Mouse (Mus musculus) embryonic facial prominence, embryonic 10.5 days (tissue): ENCODE data around the gene Bicdl2. TPM values are rescaled to one million over a fixed set of nuclear protein-coding genes. Genes with fewer than 3 reads are reported as not detected.

Source experiments
- DNase-seq: peaks from one replicate; pipeline ENCODE4 v3.0.0-alpha.2; 2017; ENCODE audit warnings: low spot score
- H3K27ac ChIP-seq: fragments of 300-500 bp; sonication (generic); replicated peaks from 2 replicates; pipeline ENCODE4 v1.5.1; 2016; ENCODE audit warnings: mild to moderate bottlenecking
- H3K27me3 ChIP-seq: fragments of 300-500 bp; sonication (generic); replicated peaks from 2 replicates; pipeline ENCODE4 v1.6.1; 2016; ENCODE audit warnings: low read depth, mild to moderate bottlenecking; ENCODE audit not compliant: poor library complexity, severe bottlenecking
- H3K36me3 ChIP-seq: fragments of 300-500 bp; sonication (generic); replicated peaks from 2 replicates; pipeline ENCODE4 v1.6.1; 2016; ENCODE audit warnings: mild to moderate bottlenecking, moderate library complexity
- H3K4me1 ChIP-seq: fragments of 300-500 bp; sonication (generic); 2 replicates; pipeline ENCODE4 v1.6.1; 2016
- H3K4me3 ChIP-seq: fragments of 300-500 bp; sonication (generic); 2 replicates; pipeline ENCODE4 v1.5.1; 2016; ENCODE audit warnings: mild to moderate bottlenecking, moderate library complexity
- H3K9me3 ChIP-seq: fragments of 300-500 bp; sonication (generic); 2 replicates; pipeline ENCODE4 v1.6.1; 2016; ENCODE audit warnings: mild to moderate bottlenecking
- WGBS: fragments of 180-500 bp; shearing (Covaris S2); methylation state at CpG from one replicate; pipeline ENCODE4 v1.1.7; 2016; 5-methylcytosine and 5-hydroxymethylcytosine counted together
- polyA plus RNA-seq: library from polyadenylated mRNA; unstranded; fragments of >200 nt; fragmentation: Nextera tagmentation; extraction: Ambion mirVana; gene quantifications from 2 replicates; pipeline ENCODE4 v1.2.1, GENCODE M21; 2016

The Bicdl2 gene
- polyA plus RNA-seq, 1 experiment from 2014 or later, result 0.85 TPM

DNA sequence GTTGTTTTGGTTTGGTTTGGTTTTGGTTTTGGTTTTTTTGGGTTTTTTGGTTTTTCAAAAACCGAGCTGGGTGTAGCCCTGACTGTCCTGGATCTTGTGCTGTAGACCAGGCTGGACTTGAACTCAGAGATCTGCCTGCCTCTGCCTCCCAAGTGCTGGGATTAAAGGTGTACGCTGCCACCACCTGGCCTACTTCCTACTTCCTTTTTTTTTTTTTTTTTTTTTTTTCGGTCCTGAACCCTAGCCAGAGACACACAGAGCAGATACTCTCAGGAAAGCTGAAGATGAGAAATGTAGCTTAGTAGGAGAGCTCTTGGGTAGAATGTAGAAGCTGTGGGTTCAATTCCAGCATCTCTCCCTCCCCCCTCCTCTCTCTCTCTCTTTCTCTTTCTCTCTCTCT lies 1.9 kb upstream of the Bicdl2 start:
- no peaks in the 10 kb centered on the region for H3K36me3 ChIP-seq
- no peak overlapping the region for H3K27ac ChIP-seq
- H3K4me1 ChIP-seq, result peaks cover 12% of the 10 kb centered on the region
- H3K27me3 ChIP-seq, result peaks cover 48% of the 10 kb centered on the region
- DNase-seq, result no peak
- H3K9me3 ChIP-seq, result no peaks in the 10 kb centered on the region
- WGBS, result 79% methylated on average over 3 of the region's 3 CpGs
- no peak overlapping the region for H3K4me3 ChIP-seq

DNA sequence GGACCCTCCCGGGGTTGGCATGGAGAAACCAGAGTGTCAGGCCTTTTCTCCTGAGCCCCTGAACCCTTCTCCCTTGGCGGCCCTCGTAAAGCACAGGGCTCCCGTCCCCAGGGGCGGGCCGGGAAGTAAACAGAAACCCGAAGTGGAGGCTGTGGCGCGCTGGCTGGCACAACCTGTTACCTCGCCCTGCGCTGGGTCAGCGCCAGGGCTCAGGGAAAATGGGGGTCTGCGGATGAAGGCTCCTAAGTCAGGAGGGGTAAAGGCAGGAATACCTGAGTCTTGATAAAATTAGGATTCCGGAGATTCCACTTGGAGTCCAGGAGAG lies 532 bp downstream of the Bicdl2 start:
- DNase-seq, result no peak
- H3K9me3 ChIP-seq, result no peaks in the 10 kb centered on the region
- 4% methylated on average over 14 of the region's 14 CpGs for WGBS
- H3K27ac ChIP-seq, result no peak overlapping the region
- H3K36me3 ChIP-seq, result 0 out of 2 replicates have a peak, but pooled peaks cover 4% of the 10 kb centered on the region
- peaks cover 52% of the 10 kb centered on the region for H3K27me3 ChIP-seq
- H3K4me1 ChIP-seq, result peaks cover 26% of the 10 kb centered on the region
- peak overlapping the region; percentile 38 for H3K4me3 ChIP-seq

- H3K27ac ChIP-seq, result no peak overlapping the region
- H3K9me3 ChIP-seq, result no peaks in the 10 kb centered on the region
- H3K4me3 ChIP-seq, result no peak overlapping the region
- peak; percentile 50 for DNase-seq
- H3K4me1 ChIP-seq, result peaks cover 30% of the 10 kb centered on the region
- peaks cover 10% of the 10 kb centered on the region for H3K36me3 ChIP-seq
- WGBS, result 4% methylated on average over 9 of the region's 9 CpGs
- peaks cover 52% of the 10 kb centered on the region for H3K27me3 ChIP-seq
Observed at GRCm38 (mm10) chr17:23661526-23661925, 1.2 kb downstream of the Bicdl2 start.

- no peak overlapping the region for H3K27ac ChIP-seq
- DNase-seq, result peak; percentile 51
- H3K9me3 ChIP-seq, result no peaks in the 10 kb centered on the region
- H3K27me3 ChIP-seq, result peaks cover 43% of the 10 kb centered on the region
- H3K36me3 ChIP-seq, result peaks cover 41% of the 10 kb centered on the region
- 10% methylated on average over 5 of the region's 5 CpGs for WGBS
- H3K4me1 ChIP-seq, result peaks cover 30% of the 10 kb centered on the region
- no peak overlapping the region for H3K4me3 ChIP-seq
Observed at GRCm38 (mm10) chr17:23664556-23665021, 4.3 kb downstream of the Bicdl2 start.

- no peak overlapping the region; the same call in 1 of the 2 replicates for H3K27ac ChIP-seq
- H3K36me3 ChIP-seq, result peaks cover 50% of the 10 kb centered on the region
- peaks cover 34% of the 10 kb centered on the region for H3K27me3 ChIP-seq
- no peak for DNase-seq
- H3K9me3 ChIP-seq, result no peaks in the 10 kb centered on the region
- no peak overlapping the region for H3K4me3 ChIP-seq
- H3K4me1 ChIP-seq, result peaks cover 27% of the 10 kb centered on the region
- WGBS, result 77% methylated on average over 14 of the region's 14 CpGs
Observed at GRCm38 (mm10) chr17:23665511-23665910, 5.2 kb downstream of the Bicdl2 start.

DNA sequence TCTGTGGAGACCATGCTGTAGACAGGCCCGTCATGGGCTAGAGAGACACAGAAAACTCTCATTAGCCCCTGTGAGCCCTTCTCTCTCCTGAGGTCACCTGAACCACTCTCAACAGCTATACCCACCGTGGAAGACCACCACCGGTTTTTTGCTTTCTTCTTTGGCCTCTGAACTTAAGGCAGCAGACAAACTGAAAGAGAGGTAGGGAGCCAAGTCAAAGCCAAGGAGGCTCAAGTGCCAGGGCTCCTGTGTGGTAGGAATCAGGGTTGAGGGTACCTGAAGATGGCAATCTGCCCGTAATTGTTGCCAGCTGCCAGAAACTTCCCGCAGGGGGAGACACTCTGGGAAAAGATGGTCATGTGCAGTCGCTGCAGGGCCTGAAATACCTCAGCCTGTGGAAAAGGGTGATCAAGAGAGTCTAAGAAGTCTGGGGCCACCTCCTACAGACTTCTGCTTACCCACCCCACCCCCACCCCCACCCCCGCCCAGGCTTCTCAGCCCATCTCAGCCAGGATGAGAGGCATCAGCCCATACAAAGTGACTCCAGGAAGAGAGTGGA lies 10.3 kb downstream of the Bicdl2 start:
- peaks cover 15% of the 10 kb centered on the region for H3K27me3 ChIP-seq
- H3K4me3 ChIP-seq, result no peak overlapping the region
- DNase-seq, result no peak
- H3K27ac ChIP-seq, result no peak overlapping the region
- WGBS, result 85% methylated on average over 7 of the region's 7 CpGs
- H3K9me3 ChIP-seq, result no peaks in the 10 kb centered on the region
- peaks cover 40% of the 10 kb centered on the region for H3K4me1 ChIP-seq
- peaks cover 50% of the 10 kb centered on the region for H3K36me3 ChIP-seq

DNA sequence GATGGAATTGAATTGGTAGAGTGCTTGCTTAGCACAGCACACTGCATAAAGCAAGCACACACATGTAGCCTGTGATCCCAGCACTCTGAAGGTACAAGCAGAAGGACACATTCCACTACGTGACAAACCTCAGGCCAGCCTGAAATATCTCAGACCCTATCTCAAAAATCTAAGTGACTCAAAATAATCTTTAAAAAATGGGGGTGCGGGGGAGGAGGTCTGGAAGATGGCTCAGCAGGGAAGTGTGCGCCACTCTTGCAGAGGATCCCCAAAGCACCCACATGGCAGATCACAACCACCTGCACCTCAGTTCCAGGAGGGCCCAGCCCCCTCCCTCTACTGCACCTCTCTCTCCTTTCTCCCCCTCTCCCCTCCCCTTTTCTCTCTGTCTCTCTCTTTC lies 11.2 kb downstream of the Bicdl2 start:
- H3K27ac ChIP-seq, result no peak overlapping the region
- H3K4me3 ChIP-seq, result no peak overlapping the region
- H3K36me3 ChIP-seq, result peaks cover 43% of the 10 kb centered on the region
- WGBS, result 90% methylated on average over 3 of the region's 3 CpGs
- no peaks in the 10 kb centered on the region for H3K9me3 ChIP-seq
- peaks cover 24% of the 10 kb centered on the region for H3K27me3 ChIP-seq
- no peak for DNase-seq
- H3K4me1 ChIP-seq, result peaks cover 43% of the 10 kb centered on the region

GRCm38 (mm10) chr17:23672761-23673160 lies 12.5 kb downstream of the Bicdl2 start:
- Histone ChIP-seq H3K36me3 (peaks cover 31% of the 10 kb centered on the region), H3K4me3 (peak overlapping the region; percentile 71), H3K4me1 (peaks cover 55% of the 10 kb centered on the region)

GRCm38 (mm10) chr17:23673424-23674073 lies 13.2 kb downstream of the Bicdl2 start, which contains the start of the genes Hcfc1r1 and Thoc6:
Gene Hcfc1r1 (plus strand): TSS chr17:23673596.
Gene Thoc6 (minus strand): TSS chr17:23673882.
- Histone ChIP-seq H3K4me3 (peak within 1 kb of the TSS; percentile 71), H3K27me3 (peaks cover 42% of the 10 kb centered on the region), H3K27ac (peak within 1 kb of the TSS; percentile 92), H3K4me1 (peaks cover 56% of the 10 kb centered on the region), H3K36me3 (peaks cover 23% of the 10 kb centered on the region), H3K9me3 (no peaks in the 10 kb centered on the region)
- under 1% methylated on average over 45 of the region's 45 CpGs for WGBS
- DNase-seq, result peak; percentile 94

More at GRCm38 (mm10) chr17:23672761-23673160, 12.5 kb downstream of the Bicdl2 start:
- Histone ChIP-seq H3K9me3 (no peaks in the 10 kb centered on the region), H3K27ac (no peak overlapping the region), H3K27me3 (peaks cover 34% of the 10 kb centered on the region)
- 72% methylated on average over 3 of the region's 3 CpGs for WGBS
- DNase-seq, result no peak

DNA sequence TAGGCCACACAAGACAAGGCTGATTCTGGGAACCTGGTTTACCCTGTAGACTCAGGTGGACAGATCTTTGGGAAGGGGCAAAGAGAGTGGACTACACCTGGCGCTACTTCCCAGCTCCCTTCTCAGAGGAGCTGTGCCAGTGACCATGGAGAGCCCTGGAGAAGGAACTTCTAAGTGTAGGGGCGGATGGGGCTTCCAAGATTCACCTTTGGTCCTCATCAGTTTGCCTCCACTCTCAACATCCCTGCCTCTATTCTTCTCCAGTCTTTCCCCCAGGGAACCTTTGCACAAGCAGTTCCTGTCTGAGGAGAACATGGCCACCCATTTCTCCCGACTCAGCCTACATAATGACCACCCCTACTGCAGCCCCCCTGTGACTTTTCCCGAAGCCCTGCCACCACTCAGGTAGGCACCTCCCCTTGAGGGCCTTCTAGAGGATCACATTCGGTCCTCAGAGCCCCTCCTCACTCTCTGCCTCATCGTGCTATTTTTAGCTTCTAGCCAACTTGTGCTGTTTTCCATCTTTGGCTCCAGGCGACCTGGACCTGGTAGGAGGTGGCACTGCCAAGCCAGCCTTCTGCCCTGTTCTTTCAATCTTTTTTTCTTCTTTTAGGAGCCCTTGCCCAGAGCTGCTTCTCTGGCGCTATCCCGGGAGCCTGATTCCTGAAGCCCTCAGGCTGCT lies 14.1 kb downstream of the Bicdl2 start:
- Histone ChIP-seq H3K27me3 (peaks cover 51% of the 10 kb centered on the region), H3K9me3 (no peaks in the 10 kb centered on the region), H3K4me1 (peaks cover 60% of the 10 kb centered on the region), H3K4me3 (peak overlapping the region; percentile 71), H3K27ac (peak overlapping the region; percentile 92), H3K36me3 (peaks cover 14% of the 10 kb centered on the region)
- WGBS, result 38% methylated on average over 9 of the region's 9 CpGs
- DNase-seq, result no peak

- H3K9me3 ChIP-seq, result no peaks in the 10 kb centered on the region
- peaks cover 62% of the 10 kb centered on the region for H3K4me1 ChIP-seq
- H3K27me3 ChIP-seq, result peaks cover 58% of the 10 kb centered on the region
- no peak overlapping the region for H3K27ac ChIP-seq
- peaks cover 7% of the 10 kb centered on the region for H3K36me3 ChIP-seq
- 33% methylated on average over 5 of the region's 5 CpGs for WGBS
- no peak for DNase-seq
- H3K4me3 ChIP-seq, result 0 out of 2 replicates have a peak overlapping the region, but pooled peaks have one; percentile 71
Observed at GRCm38 (mm10) chr17:23675127-23675526, 14.8 kb downstream of the Bicdl2 start.

GRCm38 (mm10) chr17:23675564-23676281 lies 15.4 kb downstream of the Bicdl2 start:
- Histone ChIP-seq H3K4me1 (peaks cover 62% of the 10 kb centered on the region), H3K36me3 (peaks cover 1% of the 10 kb centered on the region), H3K4me3 (peak overlapping the region; percentile 71), H3K27me3 (peaks cover 64% of the 10 kb centered on the region), H3K9me3 (no peaks in the 10 kb centered on the region), H3K27ac (no peak overlapping the region)
- peak; percentile 48 for DNase-seq
- 9% methylated on average over 15 of the region's 15 CpGs for WGBS
